Mouse (Mus musculus): ENCODE data around the gene Olfr1080. TPM values are rescaled to one million over a fixed set of nuclear protein-coding genes. Genes with fewer than 3 reads are reported as not detected.
"Not testable (repeated sequence)": the region's sequence is repeated elsewhere in the genome, so short reads cannot be mapped to it uniquely, and the experiment has no call there.

Olfr1080 gene
- polyA plus RNA-seq (2015; fragmentation: Nextera tagmentation; extraction: Ambion mirVana), result not detected in 2 replicates

GRCm38 (mm10) chr2:86558135-86558534, at the start of gene Olfr1080:
Olfr1080 (minus strand) TSS chr2:86558235.
- not testable (repeated sequence) for H3K9ac ChIP-seq (ENCODE audit: low read length); H3K4me2 ChIP-seq (ENCODE audit: low read depth, low read length); H3K4me3 ChIP-seq (replicated peaks; ENCODE audit: low read length); H3K9me3 ChIP-seq (replicated peaks; ENCODE audit: control insufficient read depth, low read length); H3K27me3 ChIP-seq (ENCODE audit: control insufficient read depth, insufficient read depth, low read length); H3K4me1 ChIP-seq (ENCODE audit: control insufficient read depth, insufficient read depth, low read length); H3K27ac ChIP-seq (ENCODE audit: low read length); H3K36me3 ChIP-seq (ENCODE audit: control insufficient read depth, insufficient read depth, low read length); ATAC-seq (ENCODE audit: insufficient read depth, low FRiP score)

DNA sequence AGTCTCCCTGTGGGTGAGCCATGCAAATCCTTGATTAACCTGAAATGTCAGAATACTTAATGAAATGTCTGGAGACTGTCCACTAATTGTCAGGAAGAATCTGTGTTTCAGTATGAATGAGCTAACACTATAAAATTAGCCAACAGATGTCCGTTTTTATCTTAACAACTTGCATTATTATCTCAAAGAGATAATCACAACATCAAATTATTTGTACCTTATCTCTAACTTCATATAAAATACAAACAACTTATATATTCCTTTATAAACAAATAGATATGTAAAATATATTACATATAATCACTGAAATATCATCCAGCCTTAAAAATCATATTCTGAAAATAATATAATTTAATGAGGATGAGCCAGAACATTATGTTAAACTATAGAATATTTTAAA, 40.8 kb upstream of the Olfr1080 start, which contains the start of gene Olfr1082:
Gene Olfr1082 (minus strand): TSS at position 101 of the 400 bp plus-strand sequence.
- not testable (repeated sequence) for H3K4me2 ChIP-seq (ENCODE audit: low read depth, low read length); ATAC-seq (ENCODE audit: insufficient read depth, low FRiP score); H3K27ac ChIP-seq (ENCODE audit: low read length); H3K4me3 ChIP-seq (replicated peaks; ENCODE audit: low read length); H3K9me3 ChIP-seq (replicated peaks; ENCODE audit: control insufficient read depth, low read length); H3K4me1 ChIP-seq (ENCODE audit: control insufficient read depth, insufficient read depth, low read length); H3K9ac ChIP-seq (ENCODE audit: low read length); H3K27me3 ChIP-seq (ENCODE audit: control insufficient read depth, insufficient read depth, low read length); H3K36me3 ChIP-seq (ENCODE audit: control insufficient read depth, insufficient read depth, low read length)
- 40% methylated on average over 1 of the region's 1 CpGs for WGBS

- WGBS, result 75% methylated on average over 1 of the region's 1 CpGs
- Histone ChIP-seq H3K9me3 (replicated peaks; ENCODE audit: control insufficient read depth, low read length) (no peaks in the 10 kb centered on the region), H3K4me2 (ENCODE audit: low read depth, low read length) (no peak within 1 kb of the TSS), H3K27ac (ENCODE audit: low read length) (no peak within 1 kb of the TSS), H3K27me3 (ENCODE audit: control insufficient read depth, insufficient read depth, low read length) (no peaks in the 10 kb centered on the region), H3K4me1 (ENCODE audit: control insufficient read depth, insufficient read depth, low read length) (no peaks in the 10 kb centered on the region), H3K4me3 (replicated peaks; ENCODE audit: low read length) (no peak within 1 kb of the TSS), H3K9ac (ENCODE audit: low read length) (no peak within 1 kb of the TSS), H3K36me3 (ENCODE audit: control insufficient read depth, insufficient read depth, low read length) (no peaks in the 10 kb centered on the region)
- no peak for ATAC-seq (ENCODE audit: insufficient read depth, low FRiP score)
Measured at GRCm38 (mm10) chr2:86542380-86542779, 15.7 kb downstream of the Olfr1080 start, which contains the start of gene Olfr1079. Olfr1079 (minus strand) TSS chr2:86542480.

- 85% methylated on average over 1 of the region's 1 CpGs for WGBS
- Histone ChIP-seq H3K27ac (ENCODE audit: low read length) (no peak overlapping the region), H3K4me1 (ENCODE audit: control insufficient read depth, insufficient read depth, low read length) (no peaks in the 10 kb centered on the region), H3K27me3 (ENCODE audit: control insufficient read depth, insufficient read depth, low read length) (no peaks in the 10 kb centered on the region), H3K9ac (ENCODE audit: low read length) (no peak overlapping the region), H3K9me3 (replicated peaks; ENCODE audit: control insufficient read depth, low read length) (no peaks in the 10 kb centered on the region), H3K36me3 (ENCODE audit: control insufficient read depth, insufficient read depth, low read length) (no peaks in the 10 kb centered on the region), H3K4me3 (replicated peaks; ENCODE audit: low read length) (no peak overlapping the region), H3K4me2 (ENCODE audit: low read depth, low read length) (no peak overlapping the region)
- ATAC-seq (ENCODE audit: insufficient read depth, low FRiP score), result no peak
Measured at GRCm38 (mm10) chr2:86530991-86531390, 27.0 kb downstream of the Olfr1080 start.

GRCm38 (mm10) chr2:86508161-86508560, 49.9 kb downstream of the Olfr1080 start, which contains the start of gene Olfr1076:
Olfr1076 (plus strand) TSS chr2:86508461.
- 78% methylated on average over 1 of the region's 1 CpGs for WGBS

More at GRCm38 (mm10) chr2:86508161-86508560, 49.9 kb downstream of the Olfr1080 start, which contains the start of gene Olfr1076:
- Histone ChIP-seq H3K9me3 (replicated peaks; ENCODE audit: control insufficient read depth, low read length) (no peaks in the 10 kb centered on the region), H3K4me2 (ENCODE audit: low read depth, low read length) (no peak within 1 kb of the TSS), H3K4me1 (ENCODE audit: control insufficient read depth, insufficient read depth, low read length) (no peaks in the 10 kb centered on the region), H3K36me3 (ENCODE audit: control insufficient read depth, insufficient read depth, low read length) (no peaks in the 10 kb centered on the region), H3K4me3 (replicated peaks; ENCODE audit: low read length) (no peak within 1 kb of the TSS), H3K9ac (ENCODE audit: low read length) (no peak within 1 kb of the TSS), H3K27me3 (ENCODE audit: control insufficient read depth, insufficient read depth, low read length) (no peaks in the 10 kb centered on the region), H3K27ac (ENCODE audit: low read length) (no peak within 1 kb of the TSS)
- no peak for ATAC-seq (ENCODE audit: insufficient read depth, low FRiP score)

Other genes starting within 250 kb of the Olfr1080 start
- not detected in 2 replicates for gene Olfr1053, start 243.0 kb downstream of the Olfr1080 start, polyA plus RNA-seq (2015; fragmentation: Nextera tagmentation; extraction: Ambion mirVana)
- gene Olfr1054, start 222.8 kb downstream of the Olfr1080 start, polyA plus RNA-seq (2015; fragmentation: Nextera tagmentation; extraction: Ambion mirVana), result not detected in 2 replicates
- gene Olfr1055, start 208.0 kb downstream of the Olfr1080 start, polyA plus RNA-seq (2015; fragmentation: Nextera tagmentation; extraction: Ambion mirVana), result not detected in 2 replicates
- not detected in 2 replicates for gene Olfr1056, start 195.8 kb downstream of the Olfr1080 start, polyA plus RNA-seq (2015; fragmentation: Nextera tagmentation; extraction: Ambion mirVana)
- gene Olfr1057, start 179.8 kb downstream of the Olfr1080 start, polyA plus RNA-seq (2015; fragmentation: Nextera tagmentation; extraction: Ambion mirVana), result not detected in 2 replicates
- not detected in 2 replicates for gene Olfr1058, start 169.7 kb downstream of the Olfr1080 start, polyA plus RNA-seq (2015; fragmentation: Nextera tagmentation; extraction: Ambion mirVana)
- not detected in 2 replicates for gene Olfr1061, start 144.2 kb downstream of the Olfr1080 start, polyA plus RNA-seq (2015; fragmentation: Nextera tagmentation; extraction: Ambion mirVana)
- gene Olfr1062, start 131.5 kb downstream of the Olfr1080 start, polyA plus RNA-seq (2015; fragmentation: Nextera tagmentation; extraction: Ambion mirVana), result not detected in 2 replicates
- not detected in 2 replicates for gene Olfr1065, start 107.6 kb downstream of the Olfr1080 start, polyA plus RNA-seq (2015; fragmentation: Nextera tagmentation; extraction: Ambion mirVana)
- gene Olfr1066, start 102.0 kb downstream of the Olfr1080 start, polyA plus RNA-seq (2015; fragmentation: Nextera tagmentation; extraction: Ambion mirVana), result not detected in 2 replicates
- not detected in 2 replicates for gene Olfr228, start 70.8 kb downstream of the Olfr1080 start, polyA plus RNA-seq (2015; fragmentation: Nextera tagmentation; extraction: Ambion mirVana)
- not detected in 2 replicates for gene Olfr1076, start 49.8 kb downstream of the Olfr1080 start, polyA plus RNA-seq (2015; fragmentation: Nextera tagmentation; extraction: Ambion mirVana)
- gene Olfr1079, start 15.8 kb downstream of the Olfr1080 start, polyA plus RNA-seq (2015; fragmentation: Nextera tagmentation; extraction: Ambion mirVana), result not detected in 2 replicates
- gene Olfr1082, start 40.7 kb upstream of the Olfr1080 start, polyA plus RNA-seq (2015; fragmentation: Nextera tagmentation; extraction: Ambion mirVana), result not detected in 2 replicates
- gene Olfr1084, start 81.5 kb upstream of the Olfr1080 start, polyA plus RNA-seq (2015; fragmentation: Nextera tagmentation; extraction: Ambion mirVana), result not detected in 2 replicates
- not detected in 2 replicates for gene Olfr1085, start 103.8 kb upstream of the Olfr1080 start, polyA plus RNA-seq (2015; fragmentation: Nextera tagmentation; extraction: Ambion mirVana)
- gene Olfr1086, start 121.9 kb upstream of the Olfr1080 start, polyA plus RNA-seq (2015; fragmentation: Nextera tagmentation; extraction: Ambion mirVana), result not detected in 2 replicates
- gene Olfr1087, start 140.2 kb upstream of the Olfr1080 start, polyA plus RNA-seq (2015; fragmentation: Nextera tagmentation; extraction: Ambion mirVana), result not detected in 2 replicates
- gene Olfr1089, start 175.5 kb upstream of the Olfr1080 start, polyA plus RNA-seq (2015; fragmentation: Nextera tagmentation; extraction: Ambion mirVana), result not detected in 2 replicates
- gene Olfr1090, start 200.8 kb upstream of the Olfr1080 start, polyA plus RNA-seq (2015; fragmentation: Nextera tagmentation; extraction: Ambion mirVana), result not detected in 2 replicates
- not detected in 2 replicates for gene Olfr1093, start 224.2 kb upstream of the Olfr1080 start, polyA plus RNA-seq (2015; fragmentation: Nextera tagmentation; extraction: Ambion mirVana)